ENCODE assay signal across 8 mouse cellular contexts in genomic region chr1:184034741-184035181, GRCm38 (mm10). TPM values are rescaled to one million over a fixed set of nuclear protein-coding genes. Genes with fewer than 3 reads are reported as not detected.
DNase-seq lines count a peak whose midpoint lies in the region; ATAC-seq and TF ChIP-seq lines count a peak whose summit lies in the region.

No protein-coding gene starts in this region.

- no peaks in the 10 kb centered on the region for H3K9me3 ChIP-seq in forebrain, embryonic 13.5 days (replicated peaks)
- no peaks in the 10 kb centered on the region for H3K9me3 ChIP-seq in lung, embryonic 16.5 days (ENCODE audit: control insufficient read depth, low read length)
- no peaks in the 10 kb centered on the region for H3K9me3 ChIP-seq in stomach, embryonic 16.5 days (replicated peaks; ENCODE audit: control insufficient read depth, low read length)

- H3K4me2 ChIP-seq in forebrain, embryonic 13.5 days = peak overlapping the region; percentile 88
- H3K4me2 ChIP-seq in lung, embryonic 16.5 days (ENCODE audit: low read depth, low read length) = peak overlapping the region; percentile 67
- H3K4me2 ChIP-seq in stomach, embryonic 16.5 days (ENCODE audit: low read depth, low read length) = peak overlapping the region; percentile 77

- no peak for ATAC-seq in forebrain, embryonic 13.5 days
- no peak for ATAC-seq in lung, embryonic 16.5 days (ENCODE audit: low read depth)
- no peak for ATAC-seq in stomach, embryonic 16.5 days (ENCODE audit: insufficient read depth, low FRiP score)

- DNase-seq in adrenal gland, adult 2 months = peak; percentile 68
- no peak for DNase-seq in adrenal gland, postnatal 4 days (ENCODE audit: low spot score in 2 of 2)
- no peak for DNase-seq in testis, postnatal 10 days (ENCODE audit: low spot score)
- DNase-seq in kidney, adult 11 months = peak; percentile 17

- H3K36me3 ChIP-seq in testis, adult 2 months (ENCODE audit: control insufficient read depth, insufficient read depth, low read length) = no peaks in the 10 kb centered on the region
- H3K36me3 ChIP-seq in forebrain, embryonic 13.5 days (ENCODE audit: poor library complexity, severe bottlenecking) = peaks cover 21% of the 10 kb centered on the region
- no peaks in the 10 kb centered on the region for H3K36me3 ChIP-seq in lung, embryonic 16.5 days (ENCODE audit: control insufficient read depth, insufficient read depth, low read length)
- no peaks in the 10 kb centered on the region for H3K36me3 ChIP-seq in stomach, embryonic 16.5 days (ENCODE audit: control insufficient read depth, insufficient read depth, low read length)

- no peaks in the 10 kb centered on the region for H3K27me3 ChIP-seq in testis, adult 2 months (ENCODE audit: control insufficient read depth, insufficient read depth, low read length)
- H3K27me3 ChIP-seq in forebrain, embryonic 13.5 days = no peaks in the 10 kb centered on the region
- no peaks in the 10 kb centered on the region for H3K27me3 ChIP-seq in lung, embryonic 16.5 days (ENCODE audit: control insufficient read depth, insufficient read depth, low read depth, low read length)
- H3K27me3 ChIP-seq in stomach, embryonic 16.5 days (ENCODE audit: control insufficient read depth, insufficient read depth, low read length) = no peaks in the 10 kb centered on the region

- no peak overlapping the region; the same call in 1 of the 2 replicates for H3K27ac ChIP-seq in testis, adult 2 months (ENCODE audit: control insufficient read depth, insufficient read depth, low read depth, low read length)
- H3K27ac ChIP-seq in forebrain, embryonic 13.5 days = peak overlapping the region; percentile 70
- H3K27ac ChIP-seq in lung, embryonic 16.5 days (ENCODE audit: low read length) = peak overlapping the region; percentile 9; the same call in 1 of the 2 replicates
- H3K27ac ChIP-seq in stomach, embryonic 16.5 days (ENCODE audit: low read length) = peak overlapping the region; percentile 67

- peak overlapping the region; percentile 91 for H3K4me3 ChIP-seq in testis, adult 2 months (ENCODE audit: control insufficient read depth, low read depth, low read length)
- H3K4me3 ChIP-seq in forebrain, embryonic 13.5 days = peak overlapping the region; percentile 68
- H3K4me3 ChIP-seq in lung, embryonic 16.5 days (ENCODE audit: low read length) = peak overlapping the region; percentile 73
- peak overlapping the region; percentile 62 for H3K4me3 ChIP-seq in stomach, embryonic 16.5 days (replicated peaks; ENCODE audit: low read length)

- no peak for TF ChIP-seq CTCF in testis, adult 2 months (IDR thresholded peaks at IDR 0.05; ENCODE audit: control insufficient read depth, insufficient read depth, insufficient replicate concordance, low read depth, low read length)

- peaks cover 9% of the 10 kb centered on the region for H3K4me1 ChIP-seq in testis, adult 2 months (ENCODE audit: control insufficient read depth, insufficient read depth, low read length)
- peaks cover 56% of the 10 kb centered on the region for H3K4me1 ChIP-seq in forebrain, embryonic 13.5 days
- H3K4me1 ChIP-seq in lung, embryonic 16.5 days (replicated peaks; ENCODE audit: control insufficient read depth, insufficient read depth, low read length) = peaks cover 2% of the 10 kb centered on the region; the same call in 1 of the 2 replicates
- peaks cover 4% of the 10 kb centered on the region; the same call in 1 of the 2 replicates for H3K4me1 ChIP-seq in stomach, embryonic 16.5 days (ENCODE audit: control insufficient read depth, insufficient read depth, low read length)

- TF ChIP-seq POLR2A in testis, adult 2 months (IDR thresholded peaks at IDR 0.05; ENCODE audit: control insufficient read depth, low read depth, low read length) = no peak

- peak overlapping the region; percentile 70 for H3K9ac ChIP-seq in forebrain, embryonic 13.5 days
- H3K9ac ChIP-seq in lung, embryonic 16.5 days (ENCODE audit: low read length) = peak overlapping the region; percentile 64
- H3K9ac ChIP-seq in stomach, embryonic 16.5 days (ENCODE audit: low read length) = peak overlapping the region; percentile 67

- WGBS in forebrain, embryonic 13.5 days = under 1% methylated on average over 12 of the region's 12 CpGs
- under 1% methylated on average over 12 of the region's 12 CpGs for WGBS in lung, embryonic 16.5 days
- WGBS in stomach, embryonic 16.5 days = 0% methylated on average over 12 of the region's 12 CpGs

RNA-seq across cellular contexts. Expression of gene 1700056E22Rik, which starts 0.7 kb away (rescaled TPM):
- 1 to 10 TPM; 1.6 to 3.4 TPM for total RNA-seq in adrenal gland, adult 2 months (2021)
- 7.0 and 13.6 TPM in 2 replicates for polyA plus RNA-seq in adrenal gland, adult 2 months (2012; rRNA removed)
- total RNA-seq in adrenal gland, postnatal 4 days (2021) = 1 to 10 TPM; 2.7 to 3.5 TPM
- polyA plus RNA-seq in testis, adult 2 months (2012; rRNA removed) = 77.0 and 101 TPM in 2 replicates
- 1.2 and 1.5 TPM in 2 replicates for polyA plus RNA-seq in forebrain, embryonic 13.5 days (2015; fragmentation: Nextera tagmentation; extraction: Ambion mirVana)
- polyA plus RNA-seq in lung, embryonic 16.5 days (2015; fragmentation: Nextera tagmentation; extraction: Ambion mirVana) = 0.95 and 1.1 TPM in 2 replicates
- 0.84 and 1.3 TPM in 2 replicates for polyA plus RNA-seq in stomach, embryonic 16.5 days (2015; fragmentation: Nextera tagmentation; extraction: Ambion mirVana)

RNA-seq across cellular contexts. Expression of gene Dusp10, which starts 21.7 kb away (rescaled TPM):
- total RNA-seq in adrenal gland, adult 2 months (2021) = 10 to 100 TPM; 15.8 to 24.2 TPM
- polyA plus RNA-seq in adrenal gland, adult 2 months (2012; rRNA removed) = 17.8 and 33.3 TPM in 2 replicates
- 10 to 100 TPM; 13.1 to 13.2 TPM for total RNA-seq in adrenal gland, postnatal 4 days (2021)
- 36.6 and 42.7 TPM in 2 replicates for polyA plus RNA-seq in testis, adult 2 months (2012; rRNA removed)
- 8.6 and 9.7 TPM in 2 replicates for polyA plus RNA-seq in forebrain, embryonic 13.5 days (2015; fragmentation: Nextera tagmentation; extraction: Ambion mirVana)
- polyA plus RNA-seq in lung, embryonic 16.5 days (2015; fragmentation: Nextera tagmentation; extraction: Ambion mirVana) = 6.8 and 7.4 TPM in 2 replicates
- polyA plus RNA-seq in stomach, embryonic 16.5 days (2015; fragmentation: Nextera tagmentation; extraction: Ambion mirVana) = 11.1 and 12.2 TPM in 2 replicates

Comparison
In these comparisons a context has a peak if more than half of its experiments do, and no peak if none do; other contexts are left out.
1. DNase-seq: peak in adrenal gland, adult 2 months (single experiment) and kidney, adult 11 months (single experiment); none in adrenal gland, postnatal 4 days (0 of 2) and testis, postnatal 10 days (single experiment).
2. Peak in every context shown above with its lines, with median percentiles within 50 percentile points of each other: H3K4me3 ChIP-seq, H3K4me2 ChIP-seq and H3K9ac ChIP-seq.